Mouse (Mus musculus) adrenal gland, adult 8-10 months (tissue): Measurements from ENCODE around the gene Tbc1d22a. TPM values are rescaled to one million over a fixed set of nuclear protein-coding genes. Genes with fewer than 3 reads are reported as not detected.

Source experiments
- DNase-seq: peaks from one replicate; pipeline ENCODE4 v3.0.0; 2022
- total RNA-seq, 4 experiments: library from RNA; stranded (reverse); gene quantifications; 2 replicates each; pipeline ENCODE4 v1.2.4; 2022

The Tbc1d22a gene
- total RNA-seq, 4 experiments from 2014 or later, result 36.6 to 49.1 (median 43.4) TPM

DNA sequence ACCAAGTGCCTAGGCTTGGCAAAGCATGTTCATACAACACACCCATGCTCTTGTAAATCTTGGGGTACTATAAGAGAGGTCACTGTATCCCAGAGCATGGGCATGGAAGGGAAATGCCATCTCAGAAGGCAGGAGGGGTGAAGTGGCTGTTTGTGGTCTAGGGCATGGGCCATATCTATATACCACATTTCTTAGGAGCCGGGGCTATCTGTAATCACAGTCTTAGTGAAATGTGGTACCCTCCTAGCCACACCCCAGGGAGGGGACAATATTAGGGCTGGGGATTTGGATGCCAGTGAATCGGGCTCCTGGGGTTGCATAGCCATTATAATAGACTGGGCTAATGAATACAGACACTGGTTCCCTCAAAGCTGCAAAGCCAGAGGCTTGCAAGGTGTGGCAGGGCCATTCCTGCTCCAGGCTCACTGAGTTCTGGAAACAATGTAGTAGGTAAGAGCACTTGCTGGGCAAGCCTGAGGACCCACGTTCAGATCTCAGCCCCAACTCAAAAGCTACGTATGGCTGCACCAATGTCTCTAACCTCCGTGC lies 197.3 kb downstream of the Tbc1d22a start:
- no peak for DNase-seq

DNA sequence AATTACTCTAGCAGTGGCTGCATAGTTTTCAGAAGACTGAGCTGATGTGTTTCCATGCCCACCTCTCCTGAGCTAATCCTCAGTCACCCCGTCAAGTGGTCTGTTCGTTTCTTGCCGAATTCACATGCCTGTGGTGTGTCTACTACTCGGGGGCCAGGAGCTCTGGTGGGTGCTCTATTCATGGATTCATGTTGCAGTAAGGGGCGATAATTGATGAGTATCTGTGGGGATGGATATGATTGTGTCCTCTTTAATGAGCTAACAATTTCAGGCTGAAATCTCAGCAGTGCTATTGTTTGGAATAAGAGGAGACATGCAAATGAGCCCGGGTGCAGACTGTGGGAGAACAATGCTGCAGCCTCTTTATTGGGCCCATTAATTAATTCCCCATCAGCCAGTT lies 201.7 kb downstream of the Tbc1d22a start:
- DNase-seq, result no peak

GRCm38 (mm10) chr15:86418436-86418835 lies 204.2 kb downstream of the Tbc1d22a start:
- no peak for DNase-seq

- no peak for DNase-seq
Observed at GRCm38 (mm10) chr15:86419620-86420019, 205.4 kb downstream of the Tbc1d22a start.

- DNase-seq, result no peak
Observed at GRCm38 (mm10) chr15:86422858-86423257, 208.6 kb downstream of the Tbc1d22a start.

DNA sequence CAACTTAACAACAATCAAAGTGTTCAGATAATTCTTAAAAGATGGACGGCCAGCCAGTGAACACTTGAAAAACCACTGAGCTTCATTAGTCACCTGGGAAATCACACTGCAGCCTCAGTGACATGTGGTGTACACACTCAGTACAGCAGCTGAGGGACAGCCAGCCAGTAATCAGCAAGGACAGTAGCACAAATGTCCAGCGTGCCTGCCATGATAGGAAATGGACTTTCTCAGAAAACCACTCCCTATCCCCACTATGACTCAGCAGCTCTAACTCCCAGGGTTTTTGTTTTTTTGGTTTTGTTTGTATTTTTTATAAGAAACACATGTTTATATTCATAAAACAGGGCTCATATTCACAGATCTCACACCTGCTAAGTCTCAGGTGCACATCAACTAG lies 209.6 kb downstream of the Tbc1d22a start:
- DNase-seq, result peak; percentile 45

- DNase-seq, result no peak
Observed at GRCm38 (mm10) chr15:86424971-86425370, 210.7 kb downstream of the Tbc1d22a start.

DNA sequence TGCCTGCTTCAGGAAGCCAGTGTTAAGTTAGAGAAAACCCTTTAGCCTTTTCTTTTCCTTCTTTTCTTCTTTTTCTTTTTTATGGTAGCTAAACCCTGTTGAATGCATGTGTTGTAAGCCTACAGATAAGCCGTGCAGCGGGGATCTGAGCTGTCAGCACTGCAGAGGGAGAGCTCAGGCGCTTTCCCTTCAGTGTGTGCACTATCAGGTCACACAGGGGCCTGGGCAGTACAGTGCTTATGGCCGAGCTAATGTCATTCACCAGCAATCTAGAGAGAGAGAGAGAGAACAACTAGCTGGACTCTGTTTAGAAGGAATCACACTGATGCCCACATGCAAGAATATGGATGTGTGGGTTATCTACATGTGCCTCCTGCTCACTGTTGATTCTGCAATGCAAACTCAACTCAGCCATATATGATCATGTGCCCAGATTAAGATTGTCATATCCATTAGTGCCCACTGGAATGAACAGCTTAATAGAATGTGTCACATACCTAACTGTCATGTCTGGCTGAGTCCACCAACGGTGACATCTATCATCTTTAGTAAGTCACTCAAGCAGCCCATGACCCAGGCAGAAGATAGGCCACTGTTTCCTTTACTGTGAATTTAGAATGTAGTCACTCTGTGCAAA lies 212.2 kb downstream of the Tbc1d22a start:
- DNase-seq, result no peak

GRCm38 (mm10) chr15:86427439-86427838 lies 213.2 kb downstream of the Tbc1d22a start:
- DNase-seq, result no peak

DNA sequence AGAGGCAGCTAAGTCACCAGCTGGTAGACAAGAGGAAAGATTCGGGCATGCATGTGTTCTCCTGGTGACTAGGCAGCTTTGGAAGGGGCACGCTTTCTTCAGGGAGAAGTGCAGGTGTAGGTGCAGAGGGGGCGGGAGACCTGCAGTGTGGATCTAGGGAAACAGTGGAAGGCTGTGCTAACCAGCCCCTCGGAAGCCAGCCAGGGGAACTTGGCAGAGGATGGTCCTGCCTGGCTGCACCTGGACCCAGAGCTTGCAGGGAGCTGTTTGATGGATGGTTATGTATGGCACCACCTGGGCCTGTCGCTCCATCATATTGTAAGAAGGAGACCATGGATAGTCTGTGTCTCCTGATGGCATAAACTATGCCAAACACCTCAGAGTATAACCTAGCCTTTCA lies 214.2 kb downstream of the Tbc1d22a start:
- no peak for DNase-seq

DNA sequence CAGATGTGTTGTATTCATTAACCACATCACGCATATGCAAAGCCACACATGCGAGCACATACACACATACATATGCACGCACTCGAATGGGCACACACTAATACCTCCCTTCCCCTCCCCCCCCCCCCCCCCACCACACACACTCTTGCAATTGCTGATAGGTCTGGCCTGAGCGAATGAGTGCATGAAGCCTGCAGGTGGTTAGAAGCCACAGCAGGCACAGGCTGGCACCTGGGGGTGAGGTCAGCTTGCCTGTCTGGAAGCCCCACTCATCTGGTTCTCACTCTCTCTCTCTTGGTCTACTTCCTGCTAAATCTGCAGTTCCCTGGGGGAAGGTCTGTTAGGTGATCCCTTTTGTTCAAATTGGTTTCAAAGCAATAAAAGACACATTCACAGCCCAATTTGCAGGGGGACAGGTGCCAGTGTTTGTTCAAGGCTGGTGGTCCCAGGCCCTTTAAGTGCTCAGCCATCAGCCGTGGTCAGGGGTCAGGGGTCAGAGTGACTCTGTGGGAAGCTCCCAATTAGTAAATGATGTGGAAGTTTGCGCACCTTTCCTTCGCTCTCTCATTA lies 215.6 kb downstream of the Tbc1d22a start:
- no peak for DNase-seq

DNA sequence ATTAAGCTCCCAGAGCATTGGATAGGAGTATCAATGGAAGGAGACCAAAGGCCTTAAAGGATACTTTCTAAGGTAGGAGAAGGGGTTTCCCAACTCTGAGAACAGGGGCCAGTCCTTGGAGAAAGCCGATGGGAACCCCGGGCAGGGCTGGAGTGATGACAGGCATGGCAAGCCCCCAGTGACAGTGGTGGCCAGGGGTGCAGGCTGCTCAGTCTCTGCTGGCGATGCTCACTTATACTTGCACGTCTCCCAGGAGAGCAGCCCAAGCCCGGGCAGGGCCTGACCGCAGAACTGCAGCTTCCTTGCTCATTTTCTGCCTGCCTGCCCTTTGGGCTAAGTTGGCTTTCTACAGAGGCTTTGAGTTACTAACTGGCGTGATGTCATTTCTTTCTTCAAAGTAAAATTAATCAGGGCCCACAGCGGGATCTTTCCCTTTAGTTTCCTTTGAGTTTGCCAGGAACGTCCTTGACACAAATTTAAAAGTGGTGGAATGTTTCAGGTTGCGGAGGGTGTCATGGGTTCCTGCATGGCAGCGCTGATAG lies 217.4 kb downstream of the Tbc1d22a start:
- DNase-seq, result peak; percentile 29

DNA sequence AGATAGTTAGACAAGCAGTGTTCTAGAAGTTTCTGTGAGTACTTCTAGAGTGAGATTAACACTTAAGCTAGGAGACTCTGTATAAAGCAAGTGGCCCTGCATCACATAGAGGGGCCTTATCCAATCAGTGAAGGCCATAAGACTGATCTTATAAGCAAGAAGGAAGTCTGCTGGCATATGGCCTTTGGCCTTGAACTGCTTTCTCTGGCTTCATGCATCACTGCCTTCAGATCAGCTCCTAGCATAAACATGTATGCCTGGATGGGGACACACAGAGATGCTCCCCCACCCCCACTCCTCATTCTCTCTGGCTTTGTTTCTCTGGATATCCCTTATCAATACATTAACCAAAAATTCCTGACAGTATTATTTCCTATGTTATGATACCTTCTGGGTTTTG lies 218.5 kb downstream of the Tbc1d22a start:
- no peak for DNase-seq

GRCm38 (mm10) chr15:86433378-86433777 lies 219.1 kb downstream of the Tbc1d22a start:
- DNase-seq, result no peak

- peak; percentile 38 for DNase-seq
Observed at GRCm38 (mm10) chr15:86434241-86434640, 220.0 kb downstream of the Tbc1d22a start.

- DNase-seq, result no peak
Observed at GRCm38 (mm10) chr15:86437346-86437745, 223.1 kb downstream of the Tbc1d22a start.

- no peak for DNase-seq
Observed at GRCm38 (mm10) chr15:86439015-86439796, 224.9 kb downstream of the Tbc1d22a start.

- DNase-seq, result no peak
Observed at GRCm38 (mm10) chr15:86444271-86444670, 230.0 kb downstream of the Tbc1d22a start.

DNA sequence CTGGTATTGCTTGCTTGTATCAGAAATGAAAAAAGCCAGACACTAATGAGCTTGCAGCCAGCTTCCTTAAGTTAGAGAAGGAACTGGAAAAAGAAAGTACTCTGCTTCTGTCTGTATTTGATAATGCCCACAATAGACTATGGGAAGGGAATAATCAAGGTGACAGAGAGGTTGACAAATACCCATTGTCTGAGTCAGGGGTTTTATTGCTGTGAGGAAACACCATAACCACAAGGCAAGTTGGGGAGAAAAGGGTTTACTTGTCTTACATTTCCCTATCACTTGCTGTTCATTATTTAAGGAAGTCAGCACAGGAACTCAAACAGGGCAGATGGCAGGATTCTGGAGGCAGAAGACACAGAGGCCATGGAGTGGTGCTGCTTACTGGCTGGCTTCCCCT lies 231.8 kb downstream of the Tbc1d22a start:
- DNase-seq, result no peak

- no peak for DNase-seq
Observed at GRCm38 (mm10) chr15:86447251-86447650, 233.0 kb downstream of the Tbc1d22a start.

DNA sequence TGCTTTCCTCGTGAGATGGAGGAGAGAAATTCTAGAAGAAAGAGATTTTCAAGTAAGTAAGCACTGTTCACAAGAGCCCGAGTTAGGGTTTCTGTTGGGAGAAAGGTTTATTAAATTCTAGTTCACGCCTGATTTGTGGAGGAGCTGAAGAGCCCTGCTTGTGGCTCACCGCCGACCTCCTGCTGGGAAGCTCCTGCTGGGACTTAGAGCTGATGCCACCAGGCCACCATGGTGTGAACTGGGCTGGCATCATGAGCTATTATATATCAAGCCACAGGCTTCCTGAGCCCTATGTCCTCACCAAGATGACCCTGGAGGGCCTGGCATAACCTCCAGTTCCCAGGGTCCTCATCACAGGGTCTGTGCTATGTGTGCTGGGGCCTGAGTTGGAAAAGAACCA lies 235.0 kb downstream of the Tbc1d22a start:
- no peak for DNase-seq

GRCm38 (mm10) chr15:86449794-86450193 lies 235.5 kb downstream of the Tbc1d22a start:
- DNase-seq, result no peak

DNA sequence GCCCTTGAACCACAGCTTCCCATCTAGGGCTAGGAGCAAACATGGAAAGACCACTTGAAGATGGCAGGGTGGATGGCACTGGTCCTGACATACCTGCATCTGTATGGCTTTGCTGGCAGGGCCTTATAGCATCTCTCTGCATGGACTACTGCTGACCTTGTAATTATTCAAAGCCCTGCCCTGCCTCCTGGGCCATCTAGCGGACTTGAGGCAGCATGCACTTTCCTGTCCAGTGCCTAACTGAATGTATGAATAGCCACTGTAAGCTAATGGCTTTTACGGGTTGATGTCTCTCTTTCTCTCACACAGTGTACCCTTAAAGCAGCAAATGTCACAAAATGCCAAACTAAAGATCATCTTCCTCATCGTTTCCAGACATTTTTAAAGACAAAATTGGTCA lies 245.2 kb downstream of the Tbc1d22a start:
- no peak for DNase-seq
